ENCODE assay signal across 8 mouse cellular contexts in genomic region chr7:105399935-105400624, GRCm38 (mm10). TPM values are rescaled to one million over a fixed set of nuclear protein-coding genes. Genes with fewer than 3 reads are reported as not detected.
DNase-seq lines count a peak whose midpoint lies in the region; ATAC-seq lines count a peak whose summit lies in the region.

TSS of gene Fam160a2 (minus strand) at chr7:105400054.

- H3K36me3 ChIP-seq in lung, embryonic 16.5 days (ENCODE audit: control insufficient read depth, insufficient read depth, low read length), result no peaks in the 10 kb centered on the region

- no peaks in the 10 kb centered on the region for H3K27me3 ChIP-seq in lung, embryonic 16.5 days (ENCODE audit: control insufficient read depth, insufficient read depth, low read depth, low read length)

- peak within 1 kb of the TSS; percentile 84 for H3K27ac ChIP-seq in lung, embryonic 16.5 days (ENCODE audit: low read length)

- H3K9me3 ChIP-seq in lung, embryonic 16.5 days (ENCODE audit: control insufficient read depth, low read length), result no peaks in the 10 kb centered on the region

- peak; percentile 97 for DNase-seq in MEL-GATA-1-ER (ENCODE audit: extremely low read depth, low read depth)
- peak; percentile 100 for DNase-seq in cerebellum, adult 8-10 months
- DNase-seq in forelimb bud, embryonic 11.5 days (ENCODE audit: low read depth, low spot score), result peak; percentile 99
- DNase-seq in layer of hippocampus, adult 9-10 months (ENCODE audit: low spot score), result peak; percentile 96
- peak; percentile 97 for DNase-seq in ovary, postnatal 10 days (ENCODE audit: low spot score)
- peak; percentile 96 to 97 for DNase-seq in thymus, postnatal 10 days (ENCODE audit: low spot score in 2 of 2)

- H3K9ac ChIP-seq in lung, embryonic 16.5 days (ENCODE audit: low read length), result peak within 1 kb of the TSS; percentile 94

- H3K4me2 ChIP-seq in lung, embryonic 16.5 days (ENCODE audit: low read depth, low read length), result peak within 1 kb of the TSS; percentile 81

- H3K4me3 ChIP-seq in lung, embryonic 16.5 days (ENCODE audit: low read length), result peak within 1 kb of the TSS; percentile 89

- WGBS in lung, embryonic 16.5 days, result under 1% methylated on average over 52 of the region's 55 CpGs

- peak; percentile 80 to 87 for ATAC-seq in hematopoietic stem cell, adult 5-6 weeks (replicated peaks in 1 of 2; ENCODE audit: insufficient read depth in 1 of 2, low FRiP score in 2 of 2, low TSS enrichment in 1 of 2, low read depth in 1 of 2, poor library complexity in 2 of 2, severe bottlenecking in 2 of 2)
- ATAC-seq in lung, embryonic 16.5 days (ENCODE audit: low read depth), result peak; percentile 99

- peaks cover 5% of the 10 kb centered on the region for H3K4me1 ChIP-seq in lung, embryonic 16.5 days (replicated peaks; ENCODE audit: control insufficient read depth, insufficient read depth, low read length)

RNA-seq across cellular contexts. Expression of gene Fam160a2, which starts in this region (rescaled TPM):
- 13.2 and 15.8 TPM in 2 replicates for total RNA-seq in hematopoietic stem cell, adult 5-6 weeks (2017)
- polyA plus RNA-seq in lung, embryonic 16.5 days (2015; fragmentation: Nextera tagmentation; extraction: Ambion mirVana), result 39.3 and 41.4 TPM in 2 replicates

Comparison
In these comparisons a context has a peak if more than half of its experiments do, and no peak if none do; other contexts are left out.
1. Peak in every context shown above with its lines: DNase-seq, ATAC-seq, H3K4me3 ChIP-seq and H3K27ac ChIP-seq.